Mouse (Mus musculus): ENCODE results near the gene Ppfia4.

Gene Ppfia4

GRCm38 (mm10) chr1:134339757-134340619, 7.3 kb upstream of the Ppfia4 start:
- ATAC-seq (ENCODE audit: insufficient number of reproducible peaks, low FRiP score, low TSS enrichment): no peak

- no peak for ATAC-seq (ENCODE audit: insufficient number of reproducible peaks, low FRiP score, low TSS enrichment)
Observed at GRCm38 (mm10) chr1:134339162-134339561, 6.4 kb upstream of the Ppfia4 start.

- ATAC-seq (ENCODE audit: insufficient number of reproducible peaks, low FRiP score, low TSS enrichment): no peak
Observed at GRCm38 (mm10) chr1:134336958-134337710, 4.4 kb upstream of the Ppfia4 start.

- peak; percentile 55 for ATAC-seq (ENCODE audit: insufficient number of reproducible peaks, low FRiP score, low TSS enrichment)
Observed at GRCm38 (mm10) chr1:134335924-134336810, 3.4 kb upstream of the Ppfia4 start.

GRCm38 (mm10) chr1:134335211-134335923, 2.6 kb upstream of the Ppfia4 start:
- ATAC-seq (ENCODE audit: insufficient number of reproducible peaks, low FRiP score, low TSS enrichment): peak; percentile 29; the same call in 1 of the 2 replicates

GRCm38 (mm10) chr1:134334111-134334827, 1.5 kb upstream of the Ppfia4 start:
- no peak for ATAC-seq (ENCODE audit: insufficient number of reproducible peaks, low FRiP score, low TSS enrichment)

GRCm38 (mm10) chr1:134333371-134334110, 813 bp upstream of the Ppfia4 start:
- no peak for ATAC-seq (ENCODE audit: insufficient number of reproducible peaks, low FRiP score, low TSS enrichment)

GRCm38 (mm10) chr1:134331879-134332635, 671 bp downstream of the Ppfia4 start:
- no peak for ATAC-seq (ENCODE audit: insufficient number of reproducible peaks, low FRiP score, low TSS enrichment)

GRCm38 (mm10) chr1:134326841-134327346, 5.8 kb downstream of the Ppfia4 start:
- ATAC-seq (ENCODE audit: insufficient number of reproducible peaks, low FRiP score, low TSS enrichment): no peak

GRCm38 (mm10) chr1:134322591-134322990, 10.1 kb downstream of the Ppfia4 start:
- ATAC-seq (ENCODE audit: insufficient number of reproducible peaks, low FRiP score, low TSS enrichment): no peak

GRCm38 (mm10) chr1:134320691-134321301, 11.9 kb downstream of the Ppfia4 start:
- no peak for ATAC-seq (ENCODE audit: insufficient number of reproducible peaks, low FRiP score, low TSS enrichment)

- no peak for ATAC-seq (ENCODE audit: insufficient number of reproducible peaks, low FRiP score, low TSS enrichment)
Observed at GRCm38 (mm10) chr1:134318261-134318660, 14.5 kb downstream of the Ppfia4 start.

- ATAC-seq (ENCODE audit: insufficient number of reproducible peaks, low FRiP score, low TSS enrichment): no peak
Observed at GRCm38 (mm10) chr1:134316361-134316760, 16.4 kb downstream of the Ppfia4 start.

GRCm38 (mm10) chr1:134315181-134315580, 17.5 kb downstream of the Ppfia4 start:
- ATAC-seq (ENCODE audit: insufficient number of reproducible peaks, low FRiP score, low TSS enrichment): no peak

- ATAC-seq (ENCODE audit: insufficient number of reproducible peaks, low FRiP score, low TSS enrichment): no peak
Observed at GRCm38 (mm10) chr1:134311760-134312159, 21.0 kb downstream of the Ppfia4 start.

- no peak for ATAC-seq (ENCODE audit: insufficient number of reproducible peaks, low FRiP score, low TSS enrichment)
Observed at GRCm38 (mm10) chr1:134310729-134311128, 22.0 kb downstream of the Ppfia4 start.

- ATAC-seq (ENCODE audit: insufficient number of reproducible peaks, low FRiP score, low TSS enrichment): no peak
Observed at GRCm38 (mm10) chr1:134310291-134310690, 22.4 kb downstream of the Ppfia4 start.
